Mouse (Mus musculus) gastrocnemius, postnatal 25 days (tissue): ENCODE data around the gene C2cd3. TPM values are rescaled to one million over a fixed set of nuclear protein-coding genes. Genes with fewer than 3 reads are reported as not detected.
A peak's percentile ranks its signal among the peaks of the same experiment; 100 is the strongest.
"Not testable (repeated sequence)": the region's sequence is repeated elsewhere in the genome, so short reads cannot be mapped to it uniquely, and the experiment has no call there.

Source experiments
- DNase-seq: peaks from one replicate; pipeline ENCODE4 v3.0.0; 2022
- total RNA-seq, 2 experiments: library from RNA; stranded (reverse); gene quantifications; 1 replicate in 1 of 2; 2 replicates in 1 of 2; pipeline ENCODE4 v1.2.3; 2021

The C2cd3 gene
- total RNA-seq, 2 experiments from 2014 or later: 5.3 to 5.4 TPM

GRCm38 (mm10) chr7:100471407-100471797 is 99.4 kb downstream of the C2cd3 start:
- no peak for DNase-seq

DNA sequence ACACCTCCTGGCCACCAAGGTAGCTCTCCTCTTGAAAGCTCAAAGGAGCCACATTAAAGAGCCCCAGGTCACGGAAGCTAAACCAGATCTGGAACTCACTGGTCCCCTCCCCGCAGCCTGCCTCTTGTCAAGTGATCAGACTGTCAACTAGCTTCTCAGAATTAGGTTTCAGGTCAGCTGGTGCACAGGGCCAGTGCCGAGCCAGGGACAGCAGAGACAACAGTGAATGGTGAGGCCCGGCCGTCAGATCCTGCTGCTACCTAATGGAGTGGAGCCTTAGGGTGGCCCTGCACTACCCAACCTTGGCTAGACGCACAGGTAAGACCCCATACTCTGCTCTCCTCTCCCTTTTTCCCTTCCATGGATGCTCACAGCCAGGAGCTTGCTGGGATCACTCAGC is 100.7 kb downstream of the C2cd3 start, which contains the start of gene Ucp3:
Gene Ucp3, plus strand, starts transcription at position 214 of the 400 bp plus-strand sequence.
- peak; percentile 72 for DNase-seq

- no peak for DNase-seq
Measured at GRCm38 (mm10) chr7:100473846-100474454, 101.9 kb downstream of the C2cd3 start.

DNA sequence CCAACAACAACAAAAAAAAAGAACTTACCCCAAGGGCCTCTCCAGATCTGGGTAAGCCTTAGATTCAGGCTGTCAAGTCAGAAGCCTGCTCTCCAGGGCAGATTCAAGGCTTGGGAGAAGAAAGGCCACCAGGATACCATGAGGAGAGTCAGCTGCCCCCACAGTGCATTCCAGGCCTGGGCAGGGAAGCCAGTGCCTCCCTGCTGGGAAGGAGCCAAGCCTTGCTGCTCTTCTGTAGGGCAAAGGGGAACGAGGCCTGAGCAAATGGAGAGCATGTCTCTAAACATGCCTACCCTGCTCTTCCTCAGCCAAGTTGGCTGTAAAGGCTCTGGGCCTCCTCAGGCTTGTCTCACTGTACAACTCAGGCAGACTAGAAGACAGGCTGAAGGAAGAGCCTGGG is 102.6 kb downstream of the C2cd3 start:
- peak; percentile 86 for DNase-seq

- no peak for DNase-seq
Measured at GRCm38 (mm10) chr7:100479100-100479822, 107.2 kb downstream of the C2cd3 start.

DNA sequence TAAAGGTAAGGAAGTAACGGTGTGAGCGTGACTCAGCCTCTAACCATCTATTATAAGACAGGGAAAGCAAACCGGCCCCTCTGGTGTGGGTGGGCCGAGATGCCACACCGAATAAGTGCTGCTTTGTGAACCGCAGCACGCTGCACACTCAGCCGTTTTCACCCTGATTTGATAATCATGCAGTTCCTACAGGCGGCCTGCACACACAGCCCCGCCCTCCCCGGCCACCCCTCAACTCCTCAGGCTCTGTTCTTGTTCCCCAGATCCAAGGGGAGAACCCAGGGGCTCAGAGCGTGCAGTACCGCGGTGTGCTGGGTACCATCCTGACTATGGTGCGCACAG is 107.8 kb downstream of the C2cd3 start:
- DNase-seq: no peak

DNA sequence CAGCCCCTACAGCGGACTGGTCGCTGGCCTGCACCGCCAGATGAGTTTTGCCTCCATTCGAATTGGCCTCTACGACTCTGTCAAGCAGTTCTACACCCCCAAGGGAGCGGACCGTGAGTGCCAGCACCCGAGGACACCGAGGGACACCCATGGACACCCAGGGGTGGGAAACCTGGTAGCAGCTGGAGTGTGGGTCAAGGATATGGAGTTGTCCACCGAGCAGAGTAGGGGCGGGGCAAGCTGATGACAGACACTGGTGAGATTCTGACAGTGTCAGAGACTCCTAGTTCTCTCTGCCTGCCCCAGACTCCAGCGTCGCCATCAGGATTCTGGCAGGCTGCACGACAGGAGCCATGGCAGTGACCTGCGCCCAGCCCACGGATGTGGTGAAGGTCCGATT is 108.1 kb downstream of the C2cd3 start:
- no peak for DNase-seq

DNA sequence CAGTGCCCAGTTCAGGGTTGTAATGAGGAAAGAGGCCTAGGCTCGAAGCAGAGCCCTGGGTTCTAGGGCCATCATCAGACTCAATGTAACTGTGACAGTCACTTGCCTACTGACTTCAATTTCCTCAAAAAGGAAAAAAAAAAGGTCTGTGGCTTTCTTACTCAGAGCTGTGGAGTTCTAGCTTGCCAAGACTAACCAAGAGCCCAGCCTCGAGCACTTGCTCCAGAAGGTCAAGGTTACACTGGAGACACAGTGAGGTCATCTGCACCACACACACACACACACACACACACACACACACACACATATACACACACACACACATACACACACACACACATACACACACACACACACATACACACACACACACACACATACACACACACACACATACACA is 110.0 kb downstream of the C2cd3 start:
- not testable (repeated sequence) for DNase-seq

DNA sequence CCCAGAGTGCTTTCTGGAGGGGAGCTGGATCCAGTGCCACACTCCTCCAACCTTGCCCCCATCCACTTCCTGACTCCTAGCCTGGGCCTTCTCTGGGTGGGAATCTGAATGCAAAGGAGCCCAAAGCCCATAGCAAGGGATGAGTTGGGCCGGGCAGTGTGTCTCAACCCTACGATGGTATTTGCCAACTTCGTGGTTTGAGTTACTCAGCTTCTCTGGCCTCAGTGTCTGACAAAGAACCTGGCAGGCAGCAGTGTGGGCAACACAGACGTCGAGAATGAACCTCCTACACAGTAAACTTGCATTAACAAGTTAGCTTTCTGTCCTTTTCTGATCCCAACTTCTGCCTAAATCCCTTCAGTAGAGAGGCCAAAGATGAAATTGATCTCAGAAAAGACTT is 112.5 kb downstream of the C2cd3 start:
- DNase-seq: no peak

- DNase-seq: no peak
Measured at GRCm38 (mm10) chr7:100487301-100487700, 115.3 kb downstream of the C2cd3 start.

DNA sequence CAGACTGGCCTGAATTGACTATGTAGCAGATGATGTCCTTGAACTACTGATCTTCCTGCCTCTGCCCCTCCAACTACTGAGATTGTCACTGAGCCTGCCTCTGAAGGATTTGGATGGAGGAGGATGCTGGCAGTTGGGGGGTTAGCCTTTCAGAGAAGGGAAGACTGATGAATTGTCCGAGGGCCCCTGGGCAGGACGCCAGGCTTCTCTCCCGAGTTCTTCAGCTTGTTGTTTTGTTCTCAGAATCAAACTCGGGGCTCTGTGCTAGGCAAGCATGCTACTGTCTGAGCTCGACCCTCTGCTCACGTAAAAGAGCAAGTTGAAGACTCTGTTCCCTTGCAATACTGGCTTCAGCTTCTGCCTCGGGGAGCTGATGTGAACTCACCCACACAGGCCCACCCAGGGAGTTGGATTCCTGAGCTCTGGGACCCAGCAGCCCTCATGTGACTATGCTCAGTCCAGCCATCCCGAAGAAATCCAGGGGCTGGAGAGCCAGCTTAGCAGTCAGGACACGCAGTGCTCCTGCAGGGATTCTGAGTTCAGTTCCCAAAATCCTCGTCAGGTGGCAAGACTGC is 116.5 kb downstream of the C2cd3 start:
- DNase-seq: no peak

DNA sequence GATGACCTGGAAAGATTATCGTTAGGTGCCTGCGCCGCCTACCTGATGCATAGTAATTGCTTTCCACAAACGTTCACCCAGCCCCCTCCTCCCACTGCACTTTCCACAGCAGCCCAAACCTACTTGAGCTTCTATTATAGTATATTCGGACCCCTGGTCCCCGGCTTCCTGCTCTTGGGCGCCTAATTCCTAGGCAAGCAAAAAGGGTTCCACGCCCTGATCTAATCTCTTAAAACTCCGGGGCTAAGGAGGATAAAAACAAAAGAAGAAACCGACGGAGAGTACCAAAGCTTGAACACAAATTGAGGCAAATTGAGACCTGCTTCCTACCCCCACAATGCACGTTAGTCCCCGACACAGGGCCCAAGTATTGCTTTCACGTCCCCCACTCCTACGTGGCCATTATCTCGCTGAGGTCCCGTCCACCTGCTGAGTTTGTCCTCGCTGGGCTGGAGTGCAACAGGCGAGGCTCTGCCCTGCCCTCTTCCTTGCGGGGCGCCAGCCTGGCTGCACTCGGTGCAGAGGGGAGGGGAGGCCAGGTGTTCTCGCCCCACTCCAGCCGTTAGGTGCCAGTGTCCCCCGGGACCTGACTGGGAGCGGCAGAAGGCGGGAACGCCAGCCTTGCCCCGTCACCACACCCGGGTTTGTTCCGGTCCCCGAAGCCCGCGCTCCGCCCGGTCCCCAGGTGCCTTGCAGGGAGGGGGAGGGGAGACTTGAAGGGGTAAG is 120.5 kb downstream of the C2cd3 start:
- no peak for DNase-seq

DNA sequence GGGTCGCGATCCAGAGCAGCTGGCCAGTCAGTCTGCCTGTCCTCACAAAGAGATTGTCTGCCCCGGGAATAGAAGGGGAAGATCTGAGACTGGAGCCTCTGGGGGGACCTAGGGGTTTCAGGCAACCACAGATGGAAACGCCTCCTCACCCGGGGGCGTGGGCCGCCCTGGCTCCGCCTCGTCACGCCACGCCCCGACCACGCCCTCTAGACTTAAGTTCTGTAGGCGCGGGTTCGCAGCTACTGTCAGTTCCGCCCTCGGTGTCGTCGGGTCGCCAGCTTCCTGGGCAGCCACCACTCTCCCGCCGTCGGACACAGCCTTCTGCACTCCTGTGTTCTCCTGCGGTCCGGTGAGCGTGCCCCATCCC is 121.1 kb downstream of the C2cd3 start, which contains the start of gene Ucp2:
Gene Ucp2, plus strand, starts transcription at position 221 of the 367 bp plus-strand sequence.
- DNase-seq: peak; percentile 79

DNA sequence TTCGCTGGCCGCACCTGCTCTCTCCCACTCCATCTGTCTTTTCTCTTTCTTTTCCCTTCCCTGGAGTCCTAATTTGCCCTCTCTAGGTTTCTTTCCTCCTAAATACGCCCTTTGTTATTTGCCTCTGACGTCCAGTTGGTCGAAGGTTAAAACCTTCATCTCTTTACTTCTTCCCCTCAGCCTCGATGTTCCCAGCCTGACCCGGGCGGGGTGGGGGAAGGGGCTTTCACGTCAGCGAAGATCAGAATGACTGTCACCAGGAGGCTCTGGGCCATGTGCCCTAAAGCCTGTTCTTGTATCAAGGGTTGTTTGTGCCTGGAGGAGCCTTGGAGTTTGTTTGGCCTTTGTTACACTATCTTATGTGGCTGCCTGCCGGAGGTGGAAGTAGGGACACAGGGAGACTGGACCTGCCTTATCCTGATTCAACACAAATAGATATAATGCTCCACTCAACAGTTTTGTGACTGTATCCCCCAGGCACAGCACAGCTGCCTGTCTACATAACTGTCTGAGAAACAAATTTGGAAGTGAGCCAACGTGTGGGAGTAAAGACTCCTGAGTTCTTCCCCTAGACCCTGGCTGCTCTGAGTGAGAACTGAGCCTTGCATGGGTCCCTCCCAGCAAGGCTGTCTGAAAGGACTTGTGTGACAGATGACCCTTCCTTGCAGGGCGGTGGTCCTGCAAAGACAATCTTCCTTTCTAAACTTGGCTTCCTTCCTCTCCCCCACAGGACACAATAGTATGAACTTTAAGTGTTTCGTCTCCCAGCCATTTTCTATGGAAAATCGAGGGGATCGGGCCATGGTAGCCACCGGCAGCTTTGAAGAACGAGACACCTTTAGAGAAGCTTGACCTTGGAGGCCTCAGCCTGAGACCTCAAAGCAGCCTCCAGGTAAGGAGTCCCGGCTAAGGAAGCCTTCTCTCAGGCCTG is 121.7 kb downstream of the C2cd3 start:
- DNase-seq: no peak

DNA sequence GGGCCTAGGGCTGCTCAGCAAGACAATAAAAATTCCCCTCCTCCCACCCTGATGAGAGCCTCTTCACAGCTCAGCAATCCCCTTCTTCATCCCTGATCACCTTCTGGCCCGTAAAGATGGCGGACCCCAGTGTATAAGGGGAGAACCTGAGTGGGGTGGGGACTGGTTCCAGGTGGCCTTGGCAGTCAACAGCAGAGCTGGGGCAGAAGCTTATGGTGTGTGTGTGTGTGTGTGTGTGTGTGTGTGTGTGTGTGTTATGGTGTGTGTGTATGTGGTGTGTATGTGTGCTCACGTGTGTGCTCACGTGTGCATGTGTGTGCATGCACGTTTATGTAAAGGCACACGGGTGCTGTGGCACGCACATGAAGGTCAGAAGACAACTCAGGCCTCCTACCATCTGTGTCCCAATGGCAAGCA is 122.4 kb downstream of the C2cd3 start:
- DNase-seq: no peak

DNA sequence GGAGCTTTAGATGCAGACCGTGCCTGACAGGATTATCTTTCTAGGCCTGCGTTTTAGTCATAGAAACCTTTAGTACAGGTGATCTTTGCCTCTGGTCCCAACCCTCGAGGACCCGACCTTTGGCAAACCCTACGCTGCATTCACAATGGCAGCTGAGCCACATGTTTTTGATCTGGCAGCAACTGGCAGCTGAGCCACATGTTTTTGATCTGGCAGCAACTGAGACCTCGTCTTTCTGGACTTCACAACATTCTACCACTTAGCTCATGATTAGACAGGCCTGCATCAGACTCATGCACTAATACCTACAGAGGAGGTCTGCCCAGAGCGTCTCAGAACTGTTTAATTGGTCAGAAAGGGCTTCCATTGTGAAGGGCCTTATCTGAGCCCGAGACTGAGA is 123.0 kb downstream of the C2cd3 start:
- DNase-seq: no peak

DNA sequence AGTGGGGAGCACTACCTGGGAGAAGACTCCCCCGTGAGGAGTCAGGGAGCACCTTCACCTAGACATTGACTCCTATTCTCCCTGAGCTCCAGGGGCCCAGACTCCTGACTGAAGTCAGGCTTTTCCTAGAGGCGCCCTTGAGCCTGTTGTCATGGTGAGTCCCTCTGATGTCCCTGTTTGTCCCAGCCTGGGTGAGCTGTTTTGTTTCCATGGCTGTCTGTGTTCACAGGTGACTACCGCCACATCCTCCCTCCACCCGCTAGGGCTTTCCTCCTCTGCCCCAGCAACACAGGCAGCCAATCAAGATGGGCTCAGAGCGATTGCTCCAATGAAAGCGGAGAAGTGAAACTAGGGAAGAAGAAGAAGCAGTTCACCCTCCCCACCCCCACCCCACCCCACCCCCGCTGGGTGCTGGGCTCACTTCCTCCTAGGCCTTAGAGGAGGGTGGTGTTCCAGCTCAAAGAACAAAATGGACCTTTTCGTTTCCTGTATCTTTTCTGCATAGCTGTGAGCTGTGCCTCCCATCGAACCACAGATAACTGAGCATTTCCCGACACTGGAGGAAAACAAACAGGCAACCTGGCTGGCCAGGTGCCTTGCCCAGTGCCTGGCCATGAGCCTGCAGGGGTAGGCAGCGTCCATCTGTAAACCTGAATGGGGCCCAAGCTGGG is 123.7 kb downstream of the C2cd3 start:
- peak; percentile 79 for DNase-seq

GRCm38 (mm10) chr7:100496371-100496770 is 124.3 kb downstream of the C2cd3 start:
- no peak for DNase-seq

- DNase-seq: no peak
Measured at GRCm38 (mm10) chr7:100496791-100497190, 124.8 kb downstream of the C2cd3 start.

DNA sequence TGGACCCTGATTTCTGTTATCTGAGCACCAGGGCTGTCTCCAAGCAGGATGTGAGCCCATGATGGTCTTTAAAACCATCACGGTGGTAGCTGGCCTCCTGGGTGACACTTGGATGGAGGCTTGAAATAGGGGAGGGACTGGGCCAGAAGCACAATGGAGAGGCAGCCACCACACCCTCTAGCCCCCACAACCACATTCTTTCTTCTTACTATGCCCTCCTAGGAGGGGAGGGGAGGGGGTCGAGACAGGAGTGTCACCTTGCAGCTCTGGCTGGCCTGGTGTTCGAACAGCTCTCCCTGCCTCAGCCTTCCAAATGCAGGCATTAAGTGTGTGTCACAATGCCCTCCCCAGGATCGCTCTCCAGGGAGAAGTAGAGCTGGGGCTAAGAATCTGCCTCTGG is 125.4 kb downstream of the C2cd3 start:
- no peak for DNase-seq

GRCm38 (mm10) chr7:100497982-100498381 is 125.9 kb downstream of the C2cd3 start:
- DNase-seq: no peak
